Mouse (Mus musculus) ES-Bruce4 (cell line): ENCODE measurements around the gene Masp1.

Experiments
- CTCF ChIP-seq: IDR thresholded peaks from one replicate; pipeline ENCODE4 v1.8.1; 2011; ENCODE audit warnings: low read depth, low read length
- EP300 ChIP-seq: IDR thresholded peaks from 2 replicates; pipeline ENCODE4 v1.6.1; 2011; ENCODE audit warnings: low read depth, low read length; ENCODE audit not compliant: insufficient read depth
- POLR2A ChIP-seq: IDR thresholded peaks from one replicate; pipeline ENCODE4 v1.8.1; 2011; ENCODE audit warnings: low read length; ENCODE audit not compliant: insufficient read depth

GRCm38 (mm10) chr16:23450816-23451215 lies 69.8 kb downstream of the Masp1 start:
- TF ChIP-seq CTCF (no peak), POLR2A (no peak), EP300 (no peak)
